Mouse (Mus musculus): ENCODE measurements at regions not wholly inside any gene's neighbourhood (a gene's known extent, or its start where the extent isn't known, plus 50 kb on each side); places are given as distances from the start of the nearest gene placed in this dataset.
A peak's percentile ranks its signal among the peaks of the same experiment; 100 is the strongest.

GRCm38 (mm10) chr5:96914696-96915404, 82.6 kb upstream of the Bmp2k start:
- ATAC-seq, result no peak
- Histone ChIP-seq H3K9me3 (replicated peaks; ENCODE audit: control insufficient read depth, low read length) (no peaks in the 10 kb centered on the region), H3K9ac (ENCODE audit: low read length) (no peak overlapping the region), H3K4me3 (ENCODE audit: low read depth, low read length) (no peak overlapping the region), H3K4me1 (ENCODE audit: control insufficient read depth, insufficient read depth, low read length) (peaks cover 4% of the 10 kb centered on the region; the same call in 1 of the 2 replicates), H3K4me2 (ENCODE audit: low read length) (no peak overlapping the region), H3K27me3 (replicated peaks; ENCODE audit: control insufficient read depth, insufficient read depth, low read length) (no peaks in the 10 kb centered on the region), H3K27ac (ENCODE audit: low read depth, low read length) (no peak overlapping the region), H3K36me3 (ENCODE audit: control insufficient read depth, insufficient read depth, low read length) (no peaks in the 10 kb centered on the region)
- no peak for DNase-seq (ENCODE audit: low spot score)
- 94% methylated on average over 4 of the region's 4 CpGs for WGBS

GRCm38 (mm10) chr5:96916897-96917296, 80.6 kb upstream of the Bmp2k start:
- Histone ChIP-seq H3K4me3 (ENCODE audit: low read depth, low read length) (no peak overlapping the region), H3K36me3 (ENCODE audit: control insufficient read depth, insufficient read depth, low read length) (no peaks in the 10 kb centered on the region), H3K9ac (ENCODE audit: low read length) (no peak overlapping the region), H3K27me3 (replicated peaks; ENCODE audit: control insufficient read depth, insufficient read depth, low read length) (no peaks in the 10 kb centered on the region), H3K4me2 (ENCODE audit: low read length) (no peak overlapping the region), H3K9me3 (replicated peaks; ENCODE audit: control insufficient read depth, low read length) (no peaks in the 10 kb centered on the region), H3K27ac (ENCODE audit: low read depth, low read length) (no peak overlapping the region), H3K4me1 (ENCODE audit: control insufficient read depth, insufficient read depth, low read length) (peaks cover 4% of the 10 kb centered on the region; the same call in 1 of the 2 replicates)
- ATAC-seq, result no peak
- WGBS, result 76% methylated on average over 6 of the region's 6 CpGs
- no peak for DNase-seq (ENCODE audit: low spot score)

DNA sequence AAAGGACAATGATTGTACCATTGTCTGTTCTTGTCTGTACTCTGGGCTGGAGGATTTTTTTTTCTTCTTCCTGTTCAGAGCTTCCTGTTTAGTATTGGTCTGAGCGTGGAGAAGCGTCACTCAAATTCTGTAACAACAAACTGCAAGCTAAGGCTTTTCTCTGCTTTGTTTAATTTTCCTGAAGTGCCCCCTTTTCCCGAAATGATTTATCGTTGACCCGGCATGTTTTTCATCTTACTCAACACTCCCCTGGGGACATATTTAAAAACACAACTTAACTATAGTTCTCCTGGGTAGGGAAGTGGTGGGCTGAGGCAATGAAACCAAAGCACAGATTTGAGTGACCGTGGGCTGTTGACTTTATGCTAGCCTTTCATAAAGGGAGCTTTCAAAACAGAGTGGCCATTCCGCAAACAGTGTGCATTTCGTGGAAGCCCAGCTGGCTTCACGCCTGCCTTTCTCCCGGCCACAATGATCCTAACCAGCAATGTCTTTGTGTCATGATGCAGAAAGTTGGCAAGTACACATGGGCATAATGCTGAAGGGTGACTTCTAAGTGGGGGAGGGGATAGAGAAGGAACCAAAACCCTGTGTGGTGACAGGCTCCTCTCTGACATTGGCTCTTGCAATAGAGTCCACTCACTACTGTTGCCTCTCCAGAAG, 79.8 kb upstream of the Bmp2k start:
- Histone ChIP-seq H3K27me3 (replicated peaks; ENCODE audit: control insufficient read depth, insufficient read depth, low read length) (no peaks in the 10 kb centered on the region), H3K36me3 (ENCODE audit: control insufficient read depth, insufficient read depth, low read length) (no peaks in the 10 kb centered on the region), H3K9ac (ENCODE audit: low read length) (no peak overlapping the region), H3K4me1 (ENCODE audit: control insufficient read depth, insufficient read depth, low read length) (peaks cover 4% of the 10 kb centered on the region; the same call in 1 of the 2 replicates), H3K27ac (ENCODE audit: low read depth, low read length) (no peak overlapping the region), H3K4me3 (ENCODE audit: low read depth, low read length) (no peak overlapping the region), H3K4me2 (ENCODE audit: low read length) (no peak overlapping the region), H3K9me3 (replicated peaks; ENCODE audit: control insufficient read depth, low read length) (no peaks in the 10 kb centered on the region)
- ATAC-seq, result peak; percentile 65
- DNase-seq (ENCODE audit: low spot score), result no peak
- 49% methylated on average over 10 of the region's 10 CpGs for WGBS

DNA sequence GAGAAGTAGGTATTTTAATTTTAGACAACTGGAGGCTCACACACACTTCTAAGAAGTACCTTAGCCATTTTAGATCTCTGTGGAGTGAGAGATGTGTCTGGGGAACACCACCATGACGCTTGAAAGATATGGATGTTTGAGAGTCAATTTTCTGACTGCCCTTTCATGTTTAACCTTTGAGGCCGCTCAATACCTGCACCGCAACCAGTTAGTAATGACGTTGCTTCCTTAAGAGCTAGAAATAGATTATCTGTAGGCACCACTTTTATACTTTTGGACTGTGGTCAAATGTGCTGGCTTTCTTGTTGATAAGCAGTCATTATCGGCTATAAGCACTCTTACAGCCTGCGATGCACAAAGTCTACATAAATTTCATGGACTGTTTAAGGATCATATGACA, 78.3 kb upstream of the Bmp2k start:
- DNase-seq (ENCODE audit: low spot score) (no peak), ATAC-seq (no peak)
- Histone ChIP-seq H3K4me1 (ENCODE audit: control insufficient read depth, insufficient read depth, low read length) (peaks cover 7% of the 10 kb centered on the region; the same call in 1 of the 2 replicates), H3K9me3 (replicated peaks; ENCODE audit: control insufficient read depth, low read length) (no peaks in the 10 kb centered on the region), H3K36me3 (ENCODE audit: control insufficient read depth, insufficient read depth, low read length) (no peaks in the 10 kb centered on the region), H3K4me2 (ENCODE audit: low read length) (no peak overlapping the region), H3K27me3 (replicated peaks; ENCODE audit: control insufficient read depth, insufficient read depth, low read length) (no peaks in the 10 kb centered on the region), H3K4me3 (ENCODE audit: low read depth, low read length) (no peak overlapping the region), H3K27ac (ENCODE audit: low read depth, low read length) (no peak overlapping the region), H3K9ac (ENCODE audit: low read length) (no peak overlapping the region)
- WGBS, result 97% methylated on average over 6 of the region's 6 CpGs

DNA sequence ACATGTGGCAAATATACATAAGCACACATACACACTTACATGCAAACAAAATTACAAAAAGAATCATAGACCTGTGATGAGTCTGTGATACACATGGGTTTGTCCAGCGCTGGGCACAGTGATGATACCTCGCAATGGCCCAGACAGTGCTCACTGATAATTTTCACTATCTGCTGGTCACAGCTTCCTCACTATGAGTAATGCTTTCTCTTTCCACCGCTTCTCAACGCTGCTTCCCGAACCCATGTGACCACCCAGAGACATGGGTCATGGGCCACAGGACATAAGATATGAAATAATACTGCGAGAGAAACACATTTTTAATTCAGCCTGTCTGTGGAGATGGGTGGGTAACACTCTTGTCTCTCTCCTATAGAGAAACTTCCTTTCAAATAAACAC, 76.5 kb upstream of the Bmp2k start:
- no peak for DNase-seq (ENCODE audit: low spot score)
- peaks cover 7% of the 10 kb centered on the region; the same call in 1 of the 2 replicates for H3K4me1 ChIP-seq (ENCODE audit: control insufficient read depth, insufficient read depth, low read length)
- H3K4me3 ChIP-seq (ENCODE audit: low read depth, low read length), result no peak overlapping the region
- no peak overlapping the region for H3K27ac ChIP-seq (ENCODE audit: low read depth, low read length)
- no peak overlapping the region for H3K9ac ChIP-seq (ENCODE audit: low read length)
- H3K27me3 ChIP-seq (replicated peaks; ENCODE audit: control insufficient read depth, insufficient read depth, low read length), result no peaks in the 10 kb centered on the region
- WGBS, result 93% methylated on average over 6 of the region's 6 CpGs
- H3K9me3 ChIP-seq (replicated peaks; ENCODE audit: control insufficient read depth, low read length), result no peaks in the 10 kb centered on the region
- no peak overlapping the region for H3K4me2 ChIP-seq (ENCODE audit: low read length)
- ATAC-seq, result no peak
- H3K36me3 ChIP-seq (ENCODE audit: control insufficient read depth, insufficient read depth, low read length), result no peaks in the 10 kb centered on the region

- DNase-seq (ENCODE audit: low spot score) (no peak), ATAC-seq (no peak)
- Histone ChIP-seq H3K9ac (ENCODE audit: low read length) (no peak overlapping the region), H3K27me3 (replicated peaks; ENCODE audit: control insufficient read depth, insufficient read depth, low read length) (no peaks in the 10 kb centered on the region), H3K36me3 (ENCODE audit: control insufficient read depth, insufficient read depth, low read length) (no peaks in the 10 kb centered on the region), H3K4me3 (ENCODE audit: low read depth, low read length) (no peak overlapping the region), H3K4me1 (ENCODE audit: control insufficient read depth, insufficient read depth, low read length) (peaks cover 7% of the 10 kb centered on the region; the same call in 1 of the 2 replicates), H3K27ac (ENCODE audit: low read depth, low read length) (no peak overlapping the region), H3K9me3 (replicated peaks; ENCODE audit: control insufficient read depth, low read length) (no peaks in the 10 kb centered on the region), H3K4me2 (ENCODE audit: low read length) (no peak overlapping the region)
- WGBS, result 85% methylated on average over 6 of the region's 6 CpGs
Measured at GRCm38 (mm10) chr5:96921511-96921910, 76.0 kb upstream of the Bmp2k start.

- ATAC-seq (no peak), DNase-seq (ENCODE audit: low spot score) (no peak)
- Histone ChIP-seq H3K4me2 (ENCODE audit: low read length) (no peak overlapping the region), H3K36me3 (ENCODE audit: control insufficient read depth, insufficient read depth, low read length) (no peaks in the 10 kb centered on the region), H3K27ac (ENCODE audit: low read depth, low read length) (no peak overlapping the region), H3K9ac (ENCODE audit: low read length) (no peak overlapping the region), H3K4me3 (ENCODE audit: low read depth, low read length) (no peak overlapping the region), H3K9me3 (replicated peaks; ENCODE audit: control insufficient read depth, low read length) (no peaks in the 10 kb centered on the region), H3K27me3 (replicated peaks; ENCODE audit: control insufficient read depth, insufficient read depth, low read length) (no peaks in the 10 kb centered on the region), H3K4me1 (ENCODE audit: control insufficient read depth, insufficient read depth, low read length) (peaks cover 7% of the 10 kb centered on the region; the same call in 1 of the 2 replicates)
- 70% methylated on average over 11 of the region's 11 CpGs for WGBS
Measured at GRCm38 (mm10) chr5:96921973-96922715, 75.3 kb upstream of the Bmp2k start.

DNA sequence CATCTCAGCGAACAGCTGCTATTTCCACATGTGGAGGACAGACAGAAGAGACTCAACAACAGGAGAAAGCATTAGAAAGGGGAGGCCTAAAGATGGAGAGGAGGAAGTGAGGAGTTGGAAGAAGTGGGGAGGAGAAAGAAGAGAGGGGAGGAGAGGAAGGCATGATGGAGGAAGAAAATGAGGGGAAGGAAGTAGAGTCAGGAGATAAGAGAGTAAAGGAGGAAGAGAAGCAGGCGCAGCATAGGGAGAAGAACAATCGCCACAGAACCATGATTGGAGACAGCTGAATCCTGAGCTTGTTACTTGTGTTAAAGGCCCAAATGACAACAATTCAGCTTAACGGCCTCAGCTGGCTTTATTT, 74.8 kb upstream of the Bmp2k start:
- no peak for ATAC-seq
- WGBS, result 40% methylated on average over 4 of the region's 4 CpGs
- Histone ChIP-seq H3K36me3 (ENCODE audit: control insufficient read depth, insufficient read depth, low read length) (no peaks in the 10 kb centered on the region), H3K27ac (ENCODE audit: low read depth, low read length) (no peak overlapping the region), H3K4me3 (ENCODE audit: low read depth, low read length) (no peak overlapping the region), H3K4me1 (ENCODE audit: control insufficient read depth, insufficient read depth, low read length) (peaks cover 6% of the 10 kb centered on the region; the same call in 1 of the 2 replicates), H3K27me3 (replicated peaks; ENCODE audit: control insufficient read depth, insufficient read depth, low read length) (no peaks in the 10 kb centered on the region), H3K9ac (ENCODE audit: low read length) (no peak overlapping the region), H3K4me2 (ENCODE audit: low read length) (no peak overlapping the region), H3K9me3 (replicated peaks; ENCODE audit: control insufficient read depth, low read length) (no peaks in the 10 kb centered on the region)
- DNase-seq (ENCODE audit: low spot score), result no peak

DNA sequence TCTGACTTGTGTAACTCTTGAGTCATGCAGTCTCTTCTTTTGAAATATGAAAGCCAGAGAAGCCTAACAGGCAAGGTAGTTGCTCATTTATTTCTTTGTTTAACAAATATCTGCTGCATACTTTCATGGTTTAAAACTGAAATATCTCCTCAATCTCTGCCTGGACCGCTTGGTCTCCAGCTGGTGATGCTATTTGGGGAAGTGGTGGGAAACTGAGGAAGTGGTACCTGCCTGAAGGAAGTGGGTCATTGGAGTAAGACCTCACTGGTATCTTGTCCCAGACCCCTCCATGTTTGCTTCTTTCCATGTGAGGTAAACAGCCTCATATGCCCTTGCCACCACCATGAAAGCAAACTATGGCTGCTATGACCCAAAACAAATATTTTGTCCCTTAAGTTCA, 74.0 kb upstream of the Bmp2k start:
- no peak overlapping the region for H3K27ac ChIP-seq (ENCODE audit: low read depth, low read length)
- DNase-seq (ENCODE audit: low spot score), result no peak
- no peak for ATAC-seq
- H3K4me1 ChIP-seq (ENCODE audit: control insufficient read depth, insufficient read depth, low read length), result 0 out of 2 replicates have a peak, but pooled peaks cover 3% of the 10 kb centered on the region
- H3K4me2 ChIP-seq (ENCODE audit: low read length), result no peak overlapping the region
- 94% methylated on average over 1 of the region's 1 CpGs for WGBS
- no peaks in the 10 kb centered on the region for H3K36me3 ChIP-seq (ENCODE audit: control insufficient read depth, insufficient read depth, low read length)
- H3K9me3 ChIP-seq (replicated peaks; ENCODE audit: control insufficient read depth, low read length), result no peaks in the 10 kb centered on the region
- H3K27me3 ChIP-seq (replicated peaks; ENCODE audit: control insufficient read depth, insufficient read depth, low read length), result no peaks in the 10 kb centered on the region
- no peak overlapping the region for H3K9ac ChIP-seq (ENCODE audit: low read length)
- H3K4me3 ChIP-seq (ENCODE audit: low read depth, low read length), result no peak overlapping the region

Data from forebrain, embryonic 14.5 days (tissue).